Mouse (Mus musculus) ZHBTc4 (cell line): Measurements from ENCODE around the gene Fanca.
"Not testable (repeated sequence)": the region's sequence is repeated elsewhere in the genome, so short reads cannot be mapped to it uniquely, and the experiment has no call there.

Experiments used
- DNase-seq: peaks from one replicate; pipeline ENCODE4 v3.0.0-alpha.2; 2011; ENCODE audit warnings: low read depth, low spot score

Gene Fanca

DNA sequence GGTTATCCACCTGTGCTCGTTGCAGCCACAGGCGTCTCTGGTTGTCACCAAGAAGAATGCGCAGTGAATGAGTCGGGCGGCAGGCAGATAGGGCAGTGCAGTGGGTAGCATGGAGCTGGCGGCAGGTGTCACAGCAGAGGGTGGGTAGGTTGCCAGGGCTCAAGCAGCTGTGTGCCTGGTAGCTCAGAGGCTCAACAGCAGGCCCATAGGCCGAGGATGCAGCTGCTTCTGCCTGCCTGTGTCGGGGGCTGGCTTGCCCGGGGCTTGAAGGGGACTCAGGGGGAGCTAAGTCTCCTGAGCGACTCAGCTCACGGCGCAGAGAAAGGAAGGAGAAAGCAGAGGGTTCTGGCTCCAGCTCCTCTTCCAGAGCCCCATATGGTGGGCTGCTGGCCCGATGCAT, 85.1 kb downstream of the Fanca start:
- no peak for DNase-seq

DNA sequence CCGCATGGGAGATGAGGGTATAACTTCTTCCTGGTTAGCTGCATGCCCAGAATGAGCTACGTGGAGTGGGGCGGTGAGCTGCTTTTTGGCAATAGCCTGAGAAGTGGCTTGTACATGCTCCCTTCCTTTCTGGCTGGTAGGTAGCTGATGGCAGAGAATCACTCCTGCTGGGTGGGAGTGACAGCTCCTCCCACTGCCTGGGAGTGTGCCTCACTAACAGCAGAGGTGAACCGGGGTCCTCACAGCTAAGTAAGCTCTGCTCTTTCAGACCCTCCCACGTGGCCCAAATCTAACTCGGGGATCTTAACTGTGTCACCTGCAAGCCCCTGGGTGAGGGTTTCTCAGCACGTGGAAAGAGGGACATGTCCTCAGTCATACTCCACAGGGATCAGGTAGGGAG, 85.8 kb downstream of the Fanca start:
- no peak for DNase-seq

DNA sequence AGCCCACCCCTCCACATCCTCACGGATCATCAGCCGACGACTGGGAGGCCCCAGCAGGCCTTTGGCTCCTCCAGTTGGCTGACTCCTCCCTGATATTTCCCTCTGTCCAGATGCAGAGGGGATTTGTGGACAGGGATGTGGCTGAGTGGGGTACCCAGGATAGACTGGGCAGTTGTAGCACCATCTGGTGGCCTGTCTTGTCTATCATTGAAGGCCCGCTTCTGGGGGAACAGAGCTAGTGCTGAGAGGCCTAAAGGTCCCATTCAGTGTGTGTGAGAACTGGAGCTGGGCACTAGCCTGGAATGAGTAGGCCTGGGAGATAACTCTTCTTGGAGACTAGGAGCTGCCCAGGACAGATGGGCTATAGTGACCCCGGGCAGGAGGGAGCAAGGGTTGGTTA, 86.6 kb downstream of the Fanca start:
- no peak for DNase-seq

DNA sequence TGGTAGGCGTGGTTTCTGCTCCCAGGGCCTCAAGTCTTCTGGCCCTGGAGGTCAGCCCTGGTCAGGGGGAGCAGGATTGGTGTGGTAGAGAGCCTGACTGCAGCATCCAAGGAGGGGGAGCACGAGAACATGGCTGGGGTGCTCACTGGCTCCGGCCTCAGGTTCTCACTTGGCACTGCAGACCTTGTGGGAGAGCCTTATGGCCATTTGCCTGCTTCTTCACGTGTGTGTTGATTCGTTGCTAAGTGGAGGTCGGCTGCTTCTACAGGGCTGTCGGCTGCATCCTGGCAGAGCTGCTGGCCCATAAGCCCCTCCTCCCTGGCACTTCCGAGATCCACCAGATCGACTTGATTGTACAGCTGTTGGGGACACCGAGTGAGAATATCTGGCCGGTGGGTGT, 88.0 kb downstream of the Fanca start:
- DNase-seq, result not testable (repeated sequence)

DNA sequence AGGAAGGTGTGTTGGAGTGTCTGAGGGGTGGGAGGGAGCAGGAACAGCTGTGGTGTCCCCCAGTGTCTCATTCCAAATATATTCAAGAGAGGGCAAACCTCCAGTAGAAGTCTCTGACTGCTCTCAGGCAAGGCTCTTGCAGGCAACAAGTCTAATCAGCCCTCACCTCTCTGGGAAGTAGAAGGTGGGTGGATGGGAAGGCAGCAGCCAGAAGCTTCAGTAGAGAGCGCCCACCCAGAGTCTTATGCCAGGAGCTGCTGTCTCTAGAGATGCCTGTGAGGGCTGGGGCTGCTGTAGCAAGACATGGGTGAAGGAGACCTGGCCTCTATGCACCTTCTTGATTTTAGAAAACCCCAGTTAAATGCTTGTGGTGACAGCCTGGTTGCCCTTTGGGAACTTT, 90.0 kb downstream of the Fanca start:
- no peak for DNase-seq

DNA sequence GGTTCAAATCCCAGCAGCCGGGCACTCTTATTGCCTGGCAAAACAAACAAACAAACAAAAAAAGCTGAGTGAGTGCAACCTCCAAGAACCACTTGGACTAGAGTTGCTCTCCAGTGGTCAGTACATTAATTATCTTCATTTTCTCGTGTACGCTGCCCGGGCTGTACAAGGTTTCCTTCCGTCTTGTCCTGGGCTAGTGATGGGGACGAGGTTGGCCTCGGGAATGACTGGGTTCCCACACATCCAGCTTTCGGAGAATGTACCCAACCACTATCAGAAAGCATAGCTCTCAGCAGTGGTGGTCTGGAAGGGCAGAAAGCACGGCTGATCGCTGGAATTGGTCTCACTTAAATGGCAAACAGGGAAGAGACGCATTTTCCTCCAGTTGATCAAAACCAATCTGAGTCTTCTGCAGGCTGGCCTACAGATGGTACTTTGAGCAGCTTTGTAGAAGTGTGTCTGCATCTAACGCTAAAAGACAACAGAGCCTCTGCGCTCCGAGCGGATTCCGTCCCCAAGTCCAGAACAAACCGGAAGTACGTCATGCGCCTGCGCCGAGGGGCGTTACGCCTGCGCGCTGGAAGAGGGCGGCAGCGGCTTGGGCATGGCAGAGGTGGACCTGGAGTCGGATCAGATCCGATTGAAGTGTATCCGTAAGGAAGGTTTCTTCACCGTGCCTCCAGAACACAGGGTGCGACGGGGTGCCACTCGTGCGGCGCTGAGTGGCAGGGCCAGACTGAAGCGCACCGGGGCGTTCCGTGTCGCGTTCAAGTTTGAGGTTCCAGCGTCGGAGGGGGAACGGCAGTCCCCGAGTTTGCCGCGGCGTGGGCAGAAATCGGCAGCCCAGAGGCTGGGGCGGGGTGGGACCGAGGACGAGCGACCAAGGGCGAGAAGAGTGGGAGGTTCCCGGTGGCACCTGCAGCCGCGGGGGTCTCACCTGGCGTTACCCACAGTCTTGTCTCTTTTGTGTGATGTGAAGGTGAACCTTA, 93.8 kb downstream of the Fanca start, which contains the start of gene Cdk10:
TSS of gene Cdk10 (plus strand) at position 565 of the 989 bp plus-strand sequence.
- DNase-seq, result peak; percentile 95

DNA sequence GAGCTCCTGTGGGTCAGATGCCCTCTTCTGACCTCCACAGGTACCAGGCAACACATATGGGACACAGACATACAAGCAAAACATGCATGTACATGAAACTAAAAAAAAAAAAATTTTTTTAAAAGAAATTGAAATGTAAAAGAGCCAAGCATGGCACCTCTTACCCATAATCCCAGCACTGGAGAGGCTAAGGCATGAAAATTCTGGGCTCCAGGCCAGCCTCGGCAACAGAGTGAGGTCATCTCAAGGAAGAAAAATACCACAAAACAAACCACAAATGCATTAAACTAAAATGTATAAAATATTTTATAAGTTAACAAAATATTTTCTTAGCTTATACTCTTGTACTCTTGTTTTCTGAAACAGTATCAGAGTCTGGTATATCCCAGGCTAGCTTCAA, 97.5 kb downstream of the Fanca start:
- no peak for DNase-seq
